Mouse (Mus musculus) v-Abl transformed pro-B cells (cell line): ENCODE results near the gene Mreg.

Experiments used
- in situ Hi-C, 2 experiments: fragments of 400-800 bp; cut with MboI; formaldehyde crosslinking; loops; one replicate each; pipeline ENCODE4 v1.15.1; 2025; ENCODE audit not compliant: unreplicated experiment in 2 of 2

Gene Mreg

GRCm38 (mm10) chr1:72203204-72203603 lies 8.9 kb downstream of the Mreg start:
- in situ Hi-C loops, result loop anchor here in 1 of 2 experiments (25.0 kb wide), 1 partner anchor 509 kb away; the partner anchor contains the start of genes Ankar and Rpl37a

DNA sequence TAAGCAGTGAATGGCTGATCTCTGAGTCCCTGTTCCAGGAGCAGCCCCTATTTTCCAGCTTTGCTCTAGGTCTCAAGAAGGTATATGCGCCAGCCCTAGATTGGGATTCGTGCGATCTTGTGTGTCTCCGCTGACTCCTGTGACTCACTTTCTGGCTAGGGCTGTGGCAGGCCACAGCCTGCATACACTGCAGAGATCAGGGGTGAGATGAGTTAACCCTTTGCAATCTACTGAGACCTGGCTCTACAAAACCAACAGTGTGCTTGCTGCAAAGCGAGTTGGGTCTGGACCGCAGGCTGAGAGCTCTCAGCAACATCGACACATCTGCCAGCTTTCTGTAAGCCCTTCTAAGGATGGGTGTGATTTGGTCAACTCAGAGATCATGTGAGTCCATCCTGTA lies 9.4 kb downstream of the Mreg start:
- in situ Hi-C loops, result loop anchor here in 1 of 2 experiments (25.0 kb wide), 1 partner anchor 510 kb away; the partner anchor contains the start of genes Ankar and Rpl37a

- in situ Hi-C loops, result loop anchor here in 1 of 2 experiments (25.0 kb wide), 1 partner anchor 510 kb away; the partner anchor contains the start of genes Ankar and Rpl37a
Measured at GRCm38 (mm10) chr1:72202068-72202467, 10.0 kb downstream of the Mreg start.

DNA sequence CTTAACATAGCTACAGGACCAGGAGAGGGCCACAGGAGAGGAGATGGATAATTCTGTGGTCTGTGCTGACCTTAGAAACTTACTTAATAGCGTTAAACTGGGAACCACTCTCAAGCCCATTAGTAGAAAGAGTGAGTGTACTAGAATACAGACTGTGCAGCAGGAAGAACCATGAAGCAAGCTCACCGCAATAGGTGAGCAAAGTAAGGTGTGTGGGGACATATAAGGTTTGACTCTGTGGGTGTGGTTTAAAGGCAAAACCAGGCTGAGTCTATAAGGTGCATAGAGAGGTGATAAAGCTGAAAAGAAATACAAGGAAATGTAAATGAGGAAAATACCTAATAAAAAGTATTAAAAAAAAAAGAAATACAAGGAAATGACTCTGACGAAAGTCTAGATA lies 11.0 kb downstream of the Mreg start:
- in situ Hi-C loops, result loop anchor here in 1 of 2 experiments (25.0 kb wide), 1 partner anchor 511 kb away; the partner anchor contains the start of genes Ankar and Rpl37a

- in situ Hi-C loops, result loop anchor here in 1 of 2 experiments (25.0 kb wide), 1 partner anchor 639 kb away; no protein-coding TSS in a partner anchor
Measured at GRCm38 (mm10) chr1:72198142-72198806, 13.8 kb downstream of the Mreg start.

GRCm38 (mm10) chr1:72196626-72197359 lies 15.3 kb downstream of the Mreg start:
- in situ Hi-C loops, result loop anchor here in 1 of 2 experiments (25.0 kb wide), 1 partner anchor 641 kb away; no protein-coding TSS in a partner anchor

DNA sequence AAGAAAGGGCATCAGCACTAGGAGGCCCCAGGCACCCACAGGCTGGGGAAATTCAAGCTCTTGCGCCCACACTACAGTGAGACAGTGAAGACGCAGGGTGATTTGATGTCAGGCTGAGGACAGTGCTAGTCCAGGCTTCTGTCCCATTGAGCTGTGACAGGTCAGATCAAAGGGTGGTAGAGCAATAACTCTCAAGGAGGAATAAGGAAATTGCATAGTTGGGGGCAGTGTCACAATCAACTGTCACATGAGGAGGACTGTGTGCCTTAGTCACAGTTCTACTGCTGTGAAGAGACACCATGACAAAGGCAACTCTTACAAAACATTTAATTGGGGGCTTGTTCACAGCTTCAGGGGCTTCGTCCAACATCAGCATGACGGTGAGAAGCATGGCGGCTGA lies 16.0 kb downstream of the Mreg start:
- in situ Hi-C loops, result loop anchor here in 1 of 2 experiments (25.0 kb wide), 1 partner anchor 641 kb away; no protein-coding TSS in a partner anchor

- in situ Hi-C loops, result loop anchor here in 1 of 2 experiments (25.0 kb wide), 1 partner anchor 646 kb away; no protein-coding TSS in a partner anchor
Measured at GRCm38 (mm10) chr1:72191449-72191848, 20.7 kb downstream of the Mreg start.

- in situ Hi-C loops, result loop anchor here in 1 of 2 experiments (25.0 kb wide), 1 partner anchor 649 kb away; no protein-coding TSS in a partner anchor
Measured at GRCm38 (mm10) chr1:72188142-72188738, 23.9 kb downstream of the Mreg start.

DNA sequence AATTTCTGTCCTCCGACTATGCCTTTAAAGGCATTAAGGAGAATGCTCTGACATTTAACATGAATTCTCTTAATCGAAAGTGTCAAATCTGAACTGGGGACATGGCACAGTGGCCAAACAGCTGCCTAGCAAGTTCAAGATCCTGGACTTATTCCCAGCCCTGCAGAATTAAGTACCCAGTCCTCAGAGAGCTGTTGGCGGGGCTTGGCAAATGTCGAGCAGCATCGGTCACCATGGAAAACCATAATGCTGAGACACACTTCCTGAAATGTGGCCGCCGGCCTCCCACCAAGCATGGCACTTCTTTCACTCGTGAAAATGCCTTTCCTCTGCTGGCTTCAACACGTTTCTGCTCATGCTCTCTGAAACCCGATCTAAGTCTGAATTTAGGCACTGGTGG lies 24.6 kb downstream of the Mreg start:
- in situ Hi-C loops, result loop anchor here in 1 of 2 experiments (25.0 kb wide), 1 partner anchor 650 kb away; no protein-coding TSS in a partner anchor

DNA sequence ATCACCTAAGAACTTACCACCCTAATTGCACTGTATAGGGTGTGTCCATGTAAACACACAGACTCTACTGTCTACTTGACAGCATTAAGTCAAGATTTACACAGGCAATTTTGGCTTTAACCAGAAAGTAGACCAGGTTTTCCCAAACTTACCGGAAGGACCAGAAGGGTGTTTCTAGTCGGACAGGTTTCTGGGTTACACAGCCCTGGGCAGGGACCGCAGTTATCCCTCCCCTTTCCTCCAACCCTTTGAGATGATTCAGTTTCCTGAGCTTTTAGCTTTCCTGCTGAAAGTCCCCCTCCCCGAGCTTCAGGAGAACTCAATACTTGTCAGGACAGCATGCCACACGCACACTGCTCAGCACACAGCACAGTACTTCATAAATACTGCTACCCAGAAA lies 26.0 kb downstream of the Mreg start:
- in situ Hi-C loops, result loop anchor here in 1 of 2 experiments (25.0 kb wide), 1 partner anchor 651 kb away; no protein-coding TSS in a partner anchor

DNA sequence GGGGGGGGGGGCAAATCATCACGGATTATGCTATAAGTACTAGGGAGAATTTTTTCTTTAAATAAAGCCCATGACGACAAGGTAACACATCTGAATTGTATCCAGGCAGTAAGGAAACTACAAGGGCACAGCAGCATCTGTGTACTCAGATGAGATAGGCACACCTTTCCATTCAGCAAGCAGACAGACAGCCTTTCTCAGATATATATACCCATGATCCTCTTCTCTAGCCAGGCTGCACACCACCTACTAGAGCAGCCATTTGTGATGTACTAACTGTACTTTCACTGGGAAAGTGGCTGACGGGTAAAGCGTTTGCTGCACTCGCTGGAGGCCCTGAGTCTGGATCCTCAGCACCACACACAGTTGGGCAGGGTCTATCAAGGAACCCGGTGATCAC lies 28.6 kb downstream of the Mreg start:
- in situ Hi-C loops, result loop anchor here in 1 of 2 experiments (25.0 kb wide), 1 partner anchor 654 kb away; no protein-coding TSS in a partner anchor

DNA sequence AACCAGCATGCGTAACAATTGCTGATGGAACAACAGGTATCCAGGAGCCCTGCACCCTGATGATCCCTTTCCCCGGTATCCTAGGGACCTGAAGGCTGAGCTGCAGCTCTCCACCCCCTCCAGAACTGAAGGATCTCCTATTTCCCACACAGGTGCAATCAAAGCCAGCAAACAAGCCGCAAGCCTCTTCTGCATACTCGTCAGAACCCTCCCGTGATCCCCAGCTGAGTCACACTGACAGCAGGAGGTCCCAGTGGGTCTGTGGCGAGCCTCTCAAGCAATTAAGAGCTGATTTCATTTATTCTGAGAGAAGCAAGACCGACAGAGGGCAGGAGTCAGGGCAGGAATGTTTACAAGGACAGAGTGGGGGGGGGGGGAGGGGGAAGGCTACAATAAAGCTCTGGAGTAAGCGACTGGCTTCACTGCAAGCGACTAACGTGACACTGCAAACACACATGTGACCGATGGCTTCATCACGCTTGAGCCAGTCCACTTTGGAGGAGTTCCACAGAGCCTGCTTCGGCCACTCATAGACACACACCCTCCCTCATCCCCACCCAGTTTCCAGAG lies 29.1 kb downstream of the Mreg start:
- in situ Hi-C loops, result loop anchor here in 1 of 2 experiments (25.0 kb wide), 1 partner anchor 654 kb away; no protein-coding TSS in a partner anchor

- in situ Hi-C loops, result loop anchor here in 1 of 2 experiments (25.0 kb wide), 1 partner anchor 657 kb away; no protein-coding TSS in a partner anchor
Measured at GRCm38 (mm10) chr1:72179947-72180346, 32.2 kb downstream of the Mreg start.

- in situ Hi-C loops, result loop anchor here in 1 of 2 experiments (25.0 kb wide), 1 partner anchor 661 kb away; no protein-coding TSS in a partner anchor
Measured at GRCm38 (mm10) chr1:72176239-72176638, 35.9 kb downstream of the Mreg start.

DNA sequence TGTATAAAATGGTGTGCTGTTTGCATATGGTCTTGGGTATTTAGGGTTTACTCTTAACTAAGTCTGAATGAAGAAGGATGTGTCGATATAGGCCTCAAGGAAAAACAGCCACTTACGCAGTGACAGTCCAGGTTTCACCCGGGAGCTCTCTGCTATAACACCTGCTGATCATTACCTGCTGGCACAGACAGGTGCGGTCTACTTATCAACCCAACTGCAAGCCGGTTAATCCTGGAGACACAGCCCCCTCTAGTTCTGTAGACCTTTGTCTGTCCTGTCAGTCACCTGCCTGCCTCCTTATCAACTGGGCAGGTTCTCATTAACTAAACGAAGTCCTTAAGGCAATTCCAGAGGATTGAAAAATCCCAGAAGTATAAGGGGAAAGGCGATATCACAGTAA lies 37.9 kb downstream of the Mreg start:
- in situ Hi-C loops, result loop anchor here in 1 of 2 experiments (25.0 kb wide), 1 partner anchor 688 kb away; the partner anchor contains the start of gene Igfbp5

- in situ Hi-C loops, result loop anchor here in 1 of 2 experiments (25.0 kb wide), 1 partner anchor 689 kb away; the partner anchor contains the start of gene Igfbp5
Measured at GRCm38 (mm10) chr1:72173402-72174051, 38.6 kb downstream of the Mreg start.

DNA sequence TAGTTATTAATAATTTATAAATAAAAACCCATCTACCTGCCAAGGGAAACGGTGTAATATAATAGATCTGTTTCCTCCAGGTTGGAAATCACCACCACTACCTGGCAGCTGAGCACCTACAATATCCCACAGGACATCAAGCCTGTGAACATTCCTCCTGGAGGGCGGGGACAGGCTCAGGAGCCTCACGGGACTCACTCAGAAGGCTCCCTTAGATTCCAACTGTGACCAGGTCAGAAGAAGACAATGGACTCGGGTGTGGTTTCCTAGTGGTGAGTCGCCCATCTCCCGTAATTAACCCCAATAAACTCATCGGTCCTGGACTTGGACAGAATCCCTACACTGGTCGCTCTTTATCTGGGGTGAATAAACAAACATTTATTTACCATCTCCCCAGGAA lies 39.3 kb downstream of the Mreg start:
- in situ Hi-C loops, result loop anchor here in 1 of 2 experiments (25.0 kb wide), 1 partner anchor 690 kb away; the partner anchor contains the start of gene Igfbp5
